Mouse (Mus musculus): ENCODE measurements around the gene Atrn.

- TF ChIP-seq POLR2A (IDR thresholded peaks at IDR 0.05; ENCODE audit: borderline replicate concordance, insufficient read depth, low read length) (no peak), CTCF (IDR thresholded peaks at IDR 0.05; ENCODE audit: borderline replicate concordance, insufficient read depth, low read depth, low read length) (no peak)
Observed at GRCm38 (mm10) chr2:131072536-131072935, 166.2 kb downstream of the Atrn start.
